Mouse (Mus musculus) neutrophil, adult 5-6 weeks (primary cell): ENCODE data around the gene Dnajc7. TPM values are rescaled to one million over a fixed set of nuclear protein-coding genes. Genes with fewer than 3 reads are reported as not detected.
"Not testable (repeated sequence)": the region's sequence is repeated elsewhere in the genome, so short reads cannot be mapped to it uniquely, and the experiment has no call there.

ENCODE experiments used
- ATAC-seq: fragments of 151-379, 151-347 bp; 2 replicates; pipeline ENCODE4 v1.8.0; 2017; ENCODE audit warnings: mild to moderate bottlenecking, moderate TSS enrichment; ENCODE audit not compliant: insufficient number of reproducible peaks, poor library complexity, low FRiP score, severe bottlenecking; ENCODE audit errors: extremely low read depth
- total RNA-seq: library from RNA; stranded (forward); fragments of 200-1000 nt; gene quantifications from 2 replicates; pipeline ENCODE4 v1.2.3, GENCODE M21; 2017

Gene Dnajc7
- total RNA-seq, 1 experiment from 2014 or later = 520 TPM

DNA sequence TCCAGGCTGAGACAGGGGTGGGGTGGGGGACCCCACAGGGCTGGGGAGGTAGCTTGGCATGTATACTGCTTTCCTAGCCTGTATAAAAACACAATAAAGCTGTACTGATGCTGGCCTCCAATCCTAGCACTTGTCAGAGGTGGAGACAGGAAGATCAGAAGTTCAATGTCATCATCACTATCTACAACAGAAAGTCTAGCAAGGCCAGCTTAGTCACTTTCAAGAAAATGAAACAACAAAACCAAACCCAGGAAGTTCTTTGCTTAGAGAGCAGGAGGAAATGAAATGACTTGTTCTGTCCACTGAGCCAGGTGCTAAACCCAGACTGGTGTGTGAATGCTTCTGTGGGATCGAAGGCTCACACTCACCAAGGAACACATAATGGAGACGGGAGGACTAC is 31.5 kb downstream of the Dnajc7 start:
- peak; percentile 17; the same call in 1 of the 2 replicates for ATAC-seq

DNA sequence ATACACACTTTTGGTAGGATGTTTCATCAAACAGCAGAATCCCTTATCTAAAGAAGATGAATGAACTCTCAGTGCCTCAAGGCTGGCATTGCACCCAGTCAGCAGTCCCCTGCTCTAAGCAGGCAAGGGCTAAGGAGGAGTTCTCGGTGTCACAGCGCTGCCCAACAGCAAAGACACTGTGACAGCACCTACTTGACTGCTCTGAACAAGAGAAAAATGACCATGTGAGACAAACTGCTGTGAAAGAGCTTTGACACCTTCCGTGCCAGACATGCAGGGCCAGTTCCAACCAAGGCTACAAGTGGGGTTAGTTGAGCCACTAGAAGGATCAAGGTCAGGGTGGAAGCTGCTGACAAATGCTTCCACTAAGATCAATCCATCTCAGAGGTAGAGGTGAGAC is 34.8 kb downstream of the Dnajc7 start:
- no peak for ATAC-seq

GRCm38 (mm10) chr11:100584561-100584961 is 35.4 kb downstream of the Dnajc7 start:
- peak; percentile 62 for ATAC-seq

DNA sequence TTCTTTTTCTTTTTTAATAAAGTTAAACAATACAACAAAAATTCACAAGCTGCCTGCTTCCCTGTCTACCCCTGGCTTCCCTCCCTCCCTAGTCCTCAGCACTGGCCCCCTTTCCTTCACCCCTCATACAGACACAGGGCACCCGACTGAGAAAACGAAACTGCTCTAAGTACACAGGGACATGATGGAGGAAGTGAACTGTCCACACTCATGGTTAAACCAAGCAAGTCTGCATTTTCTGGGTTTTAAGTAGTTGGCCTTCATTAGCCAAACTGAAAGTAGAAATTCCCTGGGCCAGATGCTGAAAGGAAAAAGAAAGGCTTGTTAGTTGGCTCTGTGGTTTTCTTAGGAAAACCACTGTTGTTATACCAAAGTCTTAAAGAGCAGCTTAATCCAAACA is 37.1 kb downstream of the Dnajc7 start:
- no peak for ATAC-seq

DNA sequence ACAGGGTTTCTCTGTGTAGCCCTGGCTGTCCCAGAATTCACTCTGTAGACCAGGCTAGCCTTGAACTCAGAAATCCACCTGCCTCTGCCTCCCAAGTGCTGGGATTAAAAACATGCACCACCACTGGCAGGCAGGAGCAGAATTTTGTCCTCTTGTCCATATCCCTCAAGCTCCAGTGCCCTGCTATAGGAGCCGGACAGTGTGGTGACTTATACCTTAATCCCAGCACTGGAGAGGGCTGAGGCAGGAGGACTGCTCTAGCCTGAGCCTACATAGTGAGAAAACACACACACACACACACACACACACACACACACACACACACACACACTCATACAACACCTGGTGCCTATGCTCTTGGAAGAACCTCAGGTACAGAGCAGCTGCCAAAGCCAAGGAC is 37.6 kb downstream of the Dnajc7 start:
- not testable (repeated sequence) for ATAC-seq

GRCm38 (mm10) chr11:100581756-100582155 is 38.2 kb downstream of the Dnajc7 start:
- ATAC-seq = no peak

DNA sequence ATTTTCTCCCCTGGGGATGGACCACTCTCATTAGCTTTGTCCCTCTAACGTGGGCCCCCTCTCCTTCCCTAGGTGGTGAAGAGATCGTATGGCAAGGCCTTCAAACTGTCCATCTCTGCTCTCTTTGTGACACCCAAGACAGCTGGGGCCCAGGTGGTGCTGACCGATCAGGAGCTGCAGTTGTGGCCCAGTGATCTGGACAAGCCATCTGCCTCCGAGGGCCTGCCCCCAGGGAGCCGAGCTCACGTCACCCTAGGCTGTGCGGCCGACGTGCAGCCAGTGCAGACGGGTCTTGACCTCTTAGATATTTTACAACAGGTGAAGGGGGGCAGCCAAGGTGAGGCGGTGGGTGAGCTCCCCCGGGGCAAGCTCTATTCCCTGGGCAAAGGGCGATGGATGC is 39.7 kb downstream of the Dnajc7 start:
- no peak for ATAC-seq

DNA sequence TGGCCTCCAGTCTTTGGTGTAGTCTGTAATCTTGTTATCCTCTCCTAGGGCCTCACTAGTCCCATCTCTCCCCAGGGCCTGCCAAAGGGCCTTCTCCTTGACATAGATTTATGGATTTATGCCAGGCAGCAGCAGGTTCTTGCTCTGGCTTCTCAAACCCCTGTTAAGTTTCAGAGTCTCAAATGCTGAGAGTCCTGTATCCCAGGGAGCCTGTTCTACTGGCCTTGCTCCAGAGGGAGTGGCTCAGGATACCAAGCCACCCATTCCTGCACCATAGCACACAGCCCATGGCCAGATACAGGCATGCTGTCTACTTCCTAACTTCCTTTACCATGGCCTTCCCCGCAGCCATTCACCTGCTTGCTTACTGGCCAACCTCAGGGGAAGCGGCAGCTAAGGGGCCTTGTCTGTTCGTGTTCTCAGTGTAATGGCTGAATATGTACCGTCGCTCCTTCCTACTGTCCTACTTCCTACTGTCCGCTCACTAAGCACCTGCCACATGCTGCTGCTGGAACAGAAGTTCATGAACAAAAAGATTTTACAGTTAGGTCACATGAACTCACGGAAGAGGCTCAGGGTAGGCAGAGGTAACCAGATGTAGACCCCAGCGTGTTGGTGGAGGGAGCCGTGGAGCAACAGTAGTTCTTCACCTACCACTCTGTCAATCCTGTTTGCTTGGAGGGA is 40.7 kb downstream of the Dnajc7 start:
- ATAC-seq = no peak

DNA sequence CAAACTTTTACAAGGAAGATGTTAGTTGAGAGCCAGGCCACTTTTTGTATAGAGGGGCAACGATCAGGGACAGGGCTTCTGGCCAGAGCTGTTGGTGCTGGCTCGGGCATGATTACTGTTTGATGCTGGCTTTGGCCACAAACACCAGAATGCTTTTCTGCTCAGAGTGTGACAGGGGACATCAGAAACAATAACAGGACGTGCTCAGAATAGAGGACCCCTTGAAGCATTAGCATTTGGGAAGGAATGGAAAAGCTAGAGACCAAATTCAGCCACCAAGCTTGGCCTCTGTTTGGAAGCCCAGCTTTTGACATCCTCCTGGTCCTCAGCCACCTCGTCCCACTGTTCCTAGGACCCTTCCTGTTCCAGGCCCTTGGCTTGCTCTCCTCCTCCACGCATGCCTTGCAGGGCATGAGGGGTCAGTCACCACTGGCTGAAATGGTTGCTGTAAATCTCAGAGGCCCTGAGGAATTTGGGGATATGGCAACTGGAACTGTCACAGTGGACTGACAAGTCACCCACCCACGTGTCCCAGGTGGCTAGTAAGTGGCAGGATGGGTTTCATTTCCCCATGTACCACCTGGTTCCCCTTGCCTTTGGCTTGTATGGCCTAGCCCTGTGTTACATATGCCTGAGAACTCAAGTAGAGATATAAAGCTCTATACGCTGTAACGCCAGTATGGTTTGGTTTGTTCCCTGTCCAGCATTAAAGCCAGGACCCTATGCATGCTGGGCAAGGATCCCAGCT is 41.9 kb downstream of the Dnajc7 start:
- ATAC-seq = peak; percentile 51; the same call in 1 of the 2 replicates

- no peak for ATAC-seq
Measured at GRCm38 (mm10) chr11:100576256-100576655, 43.7 kb downstream of the Dnajc7 start.

DNA sequence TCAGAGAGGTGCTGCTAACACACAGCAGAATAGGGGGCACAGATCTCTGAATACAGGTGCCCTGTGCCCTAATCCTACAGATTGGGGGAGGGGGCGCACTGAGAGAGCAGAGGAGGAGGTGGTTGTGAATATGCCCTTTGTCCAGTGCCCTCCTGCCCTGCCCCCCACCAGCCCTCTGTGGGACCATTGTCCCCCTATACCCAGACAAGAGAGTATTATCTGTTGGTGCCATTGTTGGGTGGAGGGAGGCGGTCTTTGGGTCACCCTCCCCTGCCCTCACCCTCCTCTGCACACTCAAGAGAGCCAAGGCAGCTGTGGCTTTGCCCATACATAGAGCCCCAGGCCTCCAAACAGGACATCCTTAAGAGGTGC is 44.5 kb downstream of the Dnajc7 start:
- ATAC-seq = no peak

DNA sequence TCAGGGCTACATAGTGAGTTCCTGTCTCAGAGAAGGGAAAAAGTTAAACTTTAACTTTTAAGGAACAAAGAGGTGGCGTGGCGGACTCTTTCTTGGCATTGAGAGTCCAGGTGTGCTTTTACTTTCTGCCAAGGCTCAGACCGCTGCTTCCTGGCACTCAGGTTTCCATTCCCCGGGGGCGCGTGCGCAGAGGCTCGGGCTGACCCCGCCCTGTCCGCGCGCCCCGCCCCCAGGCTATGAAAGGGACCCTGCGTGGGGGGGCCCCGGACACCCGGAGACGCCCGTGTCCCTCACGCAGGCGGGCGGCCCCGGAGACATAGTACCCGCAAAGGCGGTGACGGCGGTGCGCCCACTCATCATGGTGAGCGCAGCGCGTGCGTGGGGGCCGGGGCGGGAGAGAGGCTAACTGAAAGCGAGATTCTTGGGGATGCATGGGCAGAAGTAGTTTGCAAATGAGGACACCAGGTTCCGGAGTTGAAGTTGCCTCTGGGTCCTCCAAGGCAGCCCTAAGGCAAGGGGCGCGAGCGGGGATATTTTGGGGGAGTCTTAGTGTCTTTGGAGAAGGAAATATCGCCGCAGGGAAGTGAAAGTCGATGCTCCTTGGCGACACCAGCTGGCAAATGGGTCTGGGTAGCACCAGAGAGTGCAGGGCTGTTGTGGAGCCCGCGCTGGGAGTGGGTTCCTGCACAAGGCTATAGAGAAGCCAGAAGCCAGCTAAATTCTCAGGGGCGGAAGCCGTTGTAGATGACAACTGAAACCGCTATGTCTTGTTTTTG is 45.1 kb downstream of the Dnajc7 start, which contains the start of gene Cnp:
Gene Cnp (plus strand): TSS at position 197 of the 776 bp plus-strand sequence.
- peak; percentile 34 for ATAC-seq

DNA sequence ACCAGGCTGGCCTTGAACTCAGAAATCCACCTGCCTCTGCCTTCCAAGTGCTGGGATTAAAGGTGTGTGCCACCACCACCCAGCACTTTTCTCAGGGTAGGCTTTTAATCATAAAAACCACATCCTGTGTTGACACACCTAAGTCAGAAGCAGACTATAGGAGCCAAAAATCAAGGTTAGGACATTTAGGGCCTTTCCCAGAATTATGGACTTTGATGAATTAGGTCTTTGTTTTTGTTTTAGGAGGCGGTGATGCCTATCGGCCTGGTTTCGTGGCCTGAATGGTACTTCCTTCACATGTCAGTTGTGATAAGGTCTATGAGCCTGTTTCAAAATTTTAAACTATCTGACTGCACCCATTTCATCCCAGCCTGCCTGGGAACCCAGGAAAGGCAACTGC is 45.8 kb downstream of the Dnajc7 start:
- no peak for ATAC-seq

- peak; percentile 10; the same call in 1 of the 2 replicates for ATAC-seq
Measured at GRCm38 (mm10) chr11:100571202-100571567, 48.8 kb downstream of the Dnajc7 start.

GRCm38 (mm10) chr11:100570430-100571201 is 49.4 kb downstream of the Dnajc7 start:
- peak; percentile 36; the same call in 1 of the 2 replicates for ATAC-seq

GRCm38 (mm10) chr11:100569789-100570188 is 50.2 kb downstream of the Dnajc7 start:
- ATAC-seq = no peak

DNA sequence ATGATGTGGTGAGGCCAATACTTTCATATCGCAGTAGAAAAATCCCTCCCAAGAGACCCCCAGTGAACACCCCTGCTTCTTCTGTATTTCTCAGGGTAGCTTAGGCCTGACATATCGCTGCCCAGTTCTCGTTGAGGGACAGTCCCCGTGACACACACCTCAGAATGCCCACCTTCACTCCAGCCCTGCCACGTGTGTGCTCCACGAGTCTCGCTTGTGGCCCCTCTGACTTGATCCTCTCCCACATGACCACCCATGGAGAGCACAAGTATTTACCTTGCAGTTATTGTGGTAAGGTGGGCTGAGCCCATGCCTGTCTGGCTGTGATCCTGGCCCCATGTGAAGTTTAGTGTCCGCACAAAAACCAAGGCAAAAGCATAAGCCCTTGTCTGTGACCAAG is 51.3 kb downstream of the Dnajc7 start:
- no peak for ATAC-seq

DNA sequence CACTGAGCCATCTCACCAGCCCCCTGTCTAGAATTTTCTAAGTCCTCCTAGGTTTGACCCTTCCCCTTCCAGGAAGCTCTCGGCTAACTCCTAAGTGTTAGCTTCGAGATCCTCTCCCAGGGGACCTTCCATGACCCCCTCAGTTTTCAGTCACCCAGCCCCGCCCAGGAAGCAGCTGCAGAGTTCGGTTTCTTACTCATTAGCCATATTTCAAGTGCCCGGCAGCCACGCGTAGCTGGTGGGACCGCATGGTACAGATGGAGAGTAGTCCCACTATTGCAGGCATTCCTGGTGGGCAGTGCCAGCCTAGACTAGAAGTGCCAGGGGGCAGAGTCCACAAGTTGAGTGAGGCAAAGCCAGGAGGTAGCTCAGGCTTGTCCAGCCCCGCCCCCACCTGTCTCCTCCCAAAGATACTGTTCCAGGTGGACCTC is 52.1 kb downstream of the Dnajc7 start:
- ATAC-seq = no peak

DNA sequence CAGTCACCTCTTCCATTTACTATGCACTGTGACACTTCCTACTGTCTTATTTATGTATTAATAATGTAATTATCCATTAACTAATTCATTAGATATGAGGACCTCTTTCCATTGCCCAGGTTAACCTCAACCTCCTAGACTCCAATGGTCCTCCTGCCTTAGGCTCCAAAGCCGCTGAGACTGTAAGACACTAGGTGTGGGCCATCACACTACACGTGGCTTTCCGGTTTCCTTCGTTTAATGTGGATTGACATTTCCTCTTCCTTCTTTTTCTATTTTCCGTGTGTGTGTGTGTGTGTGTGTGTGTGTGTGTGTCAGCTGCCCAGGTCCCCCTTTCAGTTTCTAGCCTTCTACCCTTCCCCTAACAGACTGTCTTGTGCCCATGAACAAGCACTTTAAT is 52.7 kb downstream of the Dnajc7 start:
- no peak for ATAC-seq
